Mouse (Mus musculus): ENCODE results near the gene Polr2e. TPM values are rescaled to one million over a fixed set of nuclear protein-coding genes. Genes with fewer than 3 reads are reported as not detected.
A peak's percentile ranks its signal among the peaks of the same experiment; 100 is the strongest.

Gene Polr2e
- total and polyA plus RNA-seq, 3 experiments = 105 to 194 (median 127) TPM

DNA sequence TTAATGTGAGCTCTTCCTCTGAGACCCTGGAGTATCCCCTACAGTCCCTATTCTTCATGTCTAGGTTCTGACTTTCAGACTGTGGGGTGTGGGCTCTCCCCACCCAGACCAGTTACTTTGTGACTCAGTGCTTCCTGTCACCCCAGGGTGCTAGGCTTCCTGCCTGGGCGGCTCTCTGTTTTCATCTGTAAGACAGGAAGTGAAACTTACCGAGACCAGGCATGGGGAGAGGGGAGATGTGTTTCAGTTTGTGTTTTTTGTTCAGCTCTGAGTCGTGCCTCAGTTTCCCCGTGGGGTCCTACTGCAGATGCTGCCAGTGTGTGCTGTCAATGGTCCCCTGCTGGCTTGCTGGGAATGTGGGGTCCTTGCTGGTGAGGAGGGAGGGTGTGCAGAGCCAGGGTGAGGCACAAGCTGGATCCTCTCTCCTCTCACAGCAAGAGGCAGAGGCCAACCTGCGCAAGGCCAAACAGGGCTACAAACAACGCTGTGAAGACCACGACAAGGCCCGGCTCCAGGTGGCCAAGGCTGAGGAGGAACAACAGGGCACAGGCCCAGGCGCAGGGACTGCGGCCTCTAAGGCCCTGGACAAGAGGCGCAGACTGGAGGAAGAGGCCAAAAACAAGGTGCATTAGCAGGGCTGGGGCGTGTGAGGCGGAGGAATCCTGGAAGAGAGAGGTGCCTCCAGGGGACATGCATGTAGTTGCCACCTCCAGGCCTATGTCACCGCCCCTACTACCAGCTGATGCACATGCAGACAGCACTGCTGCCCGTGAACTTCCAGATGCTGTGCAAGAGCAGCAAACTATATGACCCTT is 15.2 kb downstream of the Polr2e start:
- no peaks in the 10 kb centered on the region for H3K27me3 ChIP-seq (replicated peaks)
- H3K9me3 ChIP-seq (replicated peaks; ENCODE audit: low read length) = no peaks in the 10 kb centered on the region
- peaks cover 27 to 36% of the 10 kb centered on the region in 2 experiments for H3K4me1 ChIP-seq (ENCODE audit: control insufficient read depth in 1 of 2, insufficient read depth in 2 of 2)
- in situ Hi-C loops (cut with MboI; ENCODE audit: low pct_ligation_motif_present, low pct_unique_long_range_greater_than_20kb, low sequenced_read_pairs) = no loop called here
- H3K4me2 ChIP-seq (ENCODE audit: insufficient read depth, low read depth, poor library complexity, severe bottlenecking) = peak overlapping the region; percentile 48
- DNase-seq (ENCODE audit: extremely low read depth) = peak; percentile 74
- peak overlapping the region; percentile 97 for H3K27ac ChIP-seq (ENCODE audit: insufficient read depth, low read depth)
- dilution Hi-C loops (cut with MboI; ENCODE audit: extremely low pct_ligation_motif_present, extremely low pct_unique_long_range_greater_than_20kb, low sequenced_read_pairs) = no loop called here
- peaks cover 64 to 84% of the 10 kb centered on the region in 2 experiments for H3K36me3 ChIP-seq (replicated peaks in 1 of 2; ENCODE audit: control insufficient read depth in 1 of 2, insufficient read depth in 1 of 2, low read length in 1 of 2)
- H3K9ac ChIP-seq (ENCODE audit: insufficient read depth, low read depth) = peak overlapping the region; percentile 19
- H3K4me3 ChIP-seq (replicated peaks in 1 of 3; ENCODE audit: low read depth in 2 of 3, low read length in 2 of 3, poor library complexity in 1 of 3) = peak overlapping the region in 2 of 3 experiments; percentile 34 to 37
- TF ChIP-seq MAFK (IDR thresholded peaks at IDR 0.05; ENCODE audit: insufficient replicate concordance, low read length) (no peak), JUND (conservative IDR thresholded peaks at IDR 0.05; ENCODE audit: low read depth, low read length) (peak; percentile 72), EP300 (IDR thresholded peaks at IDR 0.05; ENCODE audit: low read length) (peak; percentile 94), KAT2A (IDR thresholded peaks at IDR 0.05; ENCODE audit: insufficient replicate concordance, low read length) (no peak), CHD2 (IDR thresholded peaks at IDR 0.05; ENCODE audit: low read length) (peak; percentile 56), MAZ (IDR thresholded peaks at IDR 0.05; ENCODE audit: low read depth, low read length) (peak; percentile 87), POLR2A (IDR thresholded peaks at IDR 0.05; ENCODE audit: low read depth, low read length) (peak; percentile 41; the same call in 1 of the 2 replicates), MYC (IDR thresholded peaks at IDR 0.05; ENCODE audit: low read depth, low read length) (peak; percentile 53; the same call in 1 of the 2 replicates), ETS1 (conservative IDR thresholded peaks at IDR 0.05; ENCODE audit: low read depth, low read length) (peak; percentile 74), MEF2A (IDR thresholded peaks at IDR 0.05; ENCODE audit: borderline replicate concordance, low read depth, low read length) (peak; percentile 54; the same call in 1 of the 2 replicates), ZNF384 (IDR thresholded peaks at IDR 0.05; ENCODE audit: low read depth, low read length) (peak; percentile 58), MAX (IDR thresholded peaks at IDR 0.05; ENCODE audit: low read length) (peak; percentile 56; the same call in 1 of the 2 replicates), JUN (IDR thresholded peaks at IDR 0.05; ENCODE audit: insufficient read depth, low read depth, low read length) (peak; percentile 75), E2F4 (IDR thresholded peaks at IDR 0.05; ENCODE audit: insufficient replicate concordance, low read depth, low read length) (no peak), CHD1 (IDR thresholded peaks at IDR 0.05; ENCODE audit: low read depth, low read length) (0 out of 2 replicates have a peak, but pooled peaks have one; percentile 76), ZC3H11A (IDR thresholded peaks at IDR 0.05; ENCODE audit: low read depth, low read length) (no peak), RAD21 (IDR thresholded peaks at IDR 0.05; ENCODE audit: low read depth, low read length) (no peak), CTCF (conservative IDR thresholded peaks at IDR 0.05 in 1 of 2, IDR thresholded peaks at IDR 0.05 in 1 of 2; ENCODE audit: low read depth in 2 of 2, low read length in 2 of 2) (no peak), ZKSCAN1 (IDR thresholded peaks at IDR 0.05; ENCODE audit: borderline replicate concordance, low read depth, low read length) (no peak), USF1 (IDR thresholded peaks at IDR 0.05; ENCODE audit: low read depth, low read length) (no peak), PAX5 (IDR thresholded peaks at IDR 0.05; ENCODE audit: low read length) (no peak), NRF1 (IDR thresholded peaks at IDR 0.05; ENCODE audit: low read depth, low read length) (no peak), SIN3A (IDR thresholded peaks at IDR 0.05; ENCODE audit: low read length) (peak; percentile 82; the same call in 1 of the 2 replicates), NELFE (IDR thresholded peaks at IDR 0.05; ENCODE audit: low read depth, low read length) (no peak), TCF12 (IDR thresholded peaks at IDR 0.05; ENCODE audit: low read depth, low read length) (peak; percentile 77), UBTF (IDR thresholded peaks at IDR 0.05; ENCODE audit: low read depth, low read length) (peak; percentile 49; the same call in 1 of the 2 replicates), POLR2AphosphoS2 (IDR thresholded peaks at IDR 0.05; ENCODE audit: low read depth, low read length) (no peak), ZMIZ1 (IDR thresholded peaks at IDR 0.05; ENCODE audit: low read depth, low read length) (no peak), BHLHE40 (IDR thresholded peaks at IDR 0.05; ENCODE audit: low read depth, low read length) (peak; percentile 76), TBP (conservative IDR thresholded peaks at IDR 0.05; ENCODE audit: low read depth, low read length) (no peak), HCFC1 (IDR thresholded peaks at IDR 0.05; ENCODE audit: low read depth, low read length) (peak; percentile 44), ELF1 (IDR thresholded peaks at IDR 0.05; ENCODE audit: low read depth, low read length) (peak; percentile 81), RCOR1 (conservative IDR thresholded peaks at IDR 0.05; ENCODE audit: low read depth, low read length) (peak; percentile 79; the same call in 1 of the 2 replicates), MXI1 (IDR thresholded peaks at IDR 0.05; ENCODE audit: low read depth, low read length) (0 out of 2 replicates have a peak, but pooled peaks have one; percentile 59), IRF4 (IDR thresholded peaks at IDR 0.05; ENCODE audit: low read depth, low read length) (peak; percentile 98), GABPA (IDR thresholded peaks at IDR 0.05; ENCODE audit: insufficient replicate concordance, low read depth, low read length) (no peak), USF2 (conservative IDR thresholded peaks at IDR 0.05; ENCODE audit: low read depth, low read length) (no peak), SMC3 (IDR thresholded peaks at IDR 0.05; ENCODE audit: low read depth, low read length) (no peak; the same call in 1 of the 2 replicates)
- no peaks in the 10 kb centered on the region for H3K79me2 ChIP-seq (replicated peaks; ENCODE audit: control insufficient read depth, extremely low read depth, insufficient read depth, poor library complexity, severe bottlenecking)
